Mouse (Mus musculus) kidney, adult 2 months (tissue): ENCODE measurements around the gene Pole3. TPM values are rescaled to one million over a fixed set of nuclear protein-coding genes. Genes with fewer than 3 reads are reported as not detected.

Experiments used
- DNase-seq: peaks from one replicate; pipeline ENCODE4 v3.0.0; 2021
- H3K27ac ChIP-seq: fragments of 200-500 bp; 2 replicates; pipeline ENCODE4 v1.5.1; 2012; ENCODE audit warnings: low read depth, low read length, control low read depth, inconsistent platforms; ENCODE audit not compliant: insufficient read depth
- H3K27me3 ChIP-seq: fragments of 200-500 bp; replicated peaks from 2 replicates; pipeline ENCODE4 v1.6.1; 2012; ENCODE audit warnings: mild to moderate bottlenecking, moderate library complexity, low read length, inconsistent platforms; ENCODE audit not compliant: control insufficient read depth, insufficient read depth
- H3K36me3 ChIP-seq: fragments of 200-500 bp; 2 replicates; pipeline ENCODE4 v1.6.1; 2012; ENCODE audit warnings: mild to moderate bottlenecking, moderate library complexity, low read length, inconsistent platforms; ENCODE audit not compliant: control insufficient read depth, insufficient read depth
- H3K4me1 ChIP-seq: fragments of 200-500 bp; 2 replicates; pipeline ENCODE4 v1.6.1; 2011; ENCODE audit warnings: low read length; ENCODE audit not compliant: control insufficient read depth, insufficient read depth
- H3K4me3 ChIP-seq: fragments of 200-500 bp; 2 replicates; pipeline ENCODE4 v1.5.1; 2011; ENCODE audit warnings: mild to moderate bottlenecking, low read depth, low read length, control low read depth; ENCODE audit not compliant: insufficient read depth
- CTCF ChIP-seq: fragments of 200-500 bp; conservative IDR thresholded peaks from 2 replicates; pipeline ENCODE4 v1.5.1; 2011; ENCODE audit warnings: low read depth, mild to moderate bottlenecking, control low read depth, low read length, moderate library complexity, mixed read lengths; ENCODE audit not compliant: insufficient read depth, insufficient read length
- POLR2A ChIP-seq: fragments of 200-500 bp; IDR thresholded peaks from one replicate; pipeline ENCODE4 v1.6.1; 2011; ENCODE audit warnings: low read depth, low read length, control low read depth
- WGBS: fragments of 180-500 bp; shearing (Covaris S2); methylation state at CpG from one replicate; pipeline ENCODE4 v1.1.7; 2018; 5-methylcytosine and 5-hydroxymethylcytosine counted together
- polyA plus RNA-seq: library from polyadenylated mRNA; depleted of rRNA; stranded (reverse); fragments of >200 nt; gene quantifications from 2 replicates; pipeline ENCODE4 v1.2.3, GENCODE M21; 2012; rRNA removed

The Pole3 gene
- polyA plus RNA-seq, result 15.6 and 19.7 TPM in 2 replicates

DNA sequence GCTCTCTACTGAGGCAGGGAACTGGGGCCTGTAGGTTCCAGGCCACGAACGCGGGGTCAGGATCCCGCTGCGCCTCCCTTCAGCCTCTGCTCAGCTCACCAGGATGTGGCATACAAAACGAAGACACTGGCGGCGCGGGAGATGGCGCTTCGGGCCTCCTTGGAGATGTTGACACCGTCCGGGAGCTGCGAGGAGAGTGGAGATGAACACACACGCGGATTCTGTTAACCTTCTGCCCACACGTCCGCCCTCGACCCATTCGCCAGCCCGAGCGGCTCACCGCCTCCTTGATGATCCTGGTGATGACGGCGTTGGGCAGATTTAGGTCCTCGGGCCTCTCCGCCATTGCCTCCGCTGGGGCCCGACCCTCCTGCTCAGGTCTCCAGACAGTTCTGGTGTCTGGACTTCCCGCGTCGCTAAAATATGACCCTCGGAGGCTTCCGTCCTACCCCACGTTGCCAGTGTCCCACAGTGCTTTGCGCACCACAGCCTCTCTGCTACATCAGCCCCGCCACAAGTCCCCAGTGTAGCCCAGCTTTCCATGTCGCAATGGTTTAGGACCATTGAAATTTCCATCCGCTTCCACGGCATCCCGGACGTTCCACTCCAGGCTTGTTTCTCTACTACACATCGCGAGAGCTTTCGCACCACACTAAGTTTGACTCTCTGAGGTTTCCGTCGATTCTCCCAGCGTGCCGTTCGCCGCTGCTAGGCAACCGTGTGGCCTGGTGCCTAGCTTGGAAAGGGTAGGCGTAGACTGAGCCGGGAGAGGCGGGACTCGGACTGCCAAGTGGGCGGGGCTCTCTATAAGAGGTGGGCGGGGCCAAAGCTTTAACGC, at the start of gene Pole3, which contains the start of gene 4933430I17Rik:
Gene Pole3 (minus strand): TSS at position 418 of the 838 bp plus-strand sequence.
Gene 4933430I17Rik (plus strand): TSS at position 719 of the 838 bp plus-strand sequence.
- TF ChIP-seq CTCF, result no peak
- no peak for TF ChIP-seq POLR2A
- WGBS, result under 1% methylated on average over 59 of the region's 59 CpGs

DNA sequence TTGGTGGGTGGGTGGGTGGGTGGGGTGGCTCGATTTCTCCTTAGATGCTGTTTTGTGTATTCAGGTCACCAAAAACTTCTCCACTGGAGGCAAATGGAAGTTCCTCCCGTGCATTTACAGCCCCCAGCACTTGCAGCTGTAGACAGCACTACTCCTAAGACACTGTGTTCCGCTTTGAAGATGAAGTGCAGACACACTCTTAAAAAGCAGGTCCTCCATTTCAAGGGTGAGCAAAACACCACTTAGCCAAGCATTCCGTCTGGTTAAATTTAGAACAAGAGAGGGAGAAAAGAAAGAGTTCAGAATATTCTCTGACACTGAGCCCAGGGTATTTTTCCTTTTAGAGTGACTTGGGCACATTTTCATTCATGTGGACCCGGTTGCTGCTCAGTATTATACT, 45.2 kb upstream of the Pole3 start:
- no peak for TF ChIP-seq CTCF
- no peak overlapping the region for H3K4me3 ChIP-seq
- H3K27me3 ChIP-seq, result no peaks in the 10 kb centered on the region; the same call in 1 of the 2 replicates
- no peaks in the 10 kb centered on the region for H3K4me1 ChIP-seq
- 68% methylated on average over 5 of the region's 5 CpGs for WGBS
- H3K27ac ChIP-seq, result no peak overlapping the region
- DNase-seq, result no peak
- H3K36me3 ChIP-seq, result no peaks in the 10 kb centered on the region

More for the DNA sequence above, at the start of gene Pole3, which contains the start of gene 4933430I17Rik:
- Histone ChIP-seq H3K27ac (peak within 1 kb of the TSS; percentile 99), H3K4me3 (peak within 1 kb of the TSS; percentile 92), H3K27me3 (no peaks in the 10 kb centered on the region), H3K36me3 (no peaks in the 10 kb centered on the region), H3K4me1 (no peaks in the 10 kb centered on the region)
- DNase-seq, result peak; percentile 98

DNA sequence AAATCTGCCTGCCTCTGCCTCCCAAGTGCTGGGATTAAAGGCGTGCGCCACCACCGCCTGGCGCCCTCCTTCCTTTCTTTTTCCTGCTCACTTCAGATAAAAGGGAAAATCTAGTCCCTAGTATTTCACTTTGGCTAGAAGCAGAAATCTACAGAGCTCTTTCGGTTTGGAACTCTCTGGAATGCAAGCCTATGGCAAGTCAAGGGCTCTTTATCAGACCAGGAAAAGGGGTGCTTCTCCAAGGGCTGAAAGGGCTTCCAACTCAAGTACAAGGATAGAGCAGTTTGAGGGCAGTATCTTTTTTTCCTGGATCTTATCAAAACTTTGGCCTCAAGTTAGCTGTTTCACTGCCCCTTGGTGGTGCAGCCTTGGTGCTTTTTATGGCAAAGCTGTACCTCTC, 44.7 kb upstream of the Pole3 start:
- Histone ChIP-seq H3K27me3 (no peaks in the 10 kb centered on the region; the same call in 1 of the 2 replicates), H3K27ac (no peak overlapping the region), H3K4me3 (no peak overlapping the region), H3K4me1 (no peaks in the 10 kb centered on the region), H3K36me3 (no peaks in the 10 kb centered on the region)
- WGBS, result 99% methylated on average over 5 of the region's 5 CpGs
- no peak for DNase-seq
- TF ChIP-seq POLR2A, result no peak
- TF ChIP-seq CTCF, result no peak

GRCm38 (mm10) chr4:62568359-62568758, 43.5 kb upstream of the Pole3 start:
- H3K27ac ChIP-seq, result no peak overlapping the region
- 77% methylated on average over 1 of the region's 1 CpGs for WGBS
- DNase-seq, result no peak
- H3K27me3 ChIP-seq, result no peaks in the 10 kb centered on the region; the same call in 1 of the 2 replicates
- H3K36me3 ChIP-seq, result no peaks in the 10 kb centered on the region
- no peaks in the 10 kb centered on the region for H3K4me1 ChIP-seq
- no peak for TF ChIP-seq POLR2A
- no peak for TF ChIP-seq CTCF
- H3K4me3 ChIP-seq, result no peak overlapping the region

- no peaks in the 10 kb centered on the region; the same call in 1 of the 2 replicates for H3K27me3 ChIP-seq
- H3K4me1 ChIP-seq, result no peaks in the 10 kb centered on the region
- no peak for DNase-seq
- TF ChIP-seq CTCF, result no peak
- TF ChIP-seq POLR2A, result no peak
- H3K36me3 ChIP-seq, result no peaks in the 10 kb centered on the region
- H3K4me3 ChIP-seq, result no peak overlapping the region
- H3K27ac ChIP-seq, result no peak overlapping the region
- WGBS, result 95% methylated on average over 6 of the region's 6 CpGs
Observed at GRCm38 (mm10) chr4:62567696-62568095, 42.8 kb upstream of the Pole3 start.

- H3K4me1 ChIP-seq, result no peaks in the 10 kb centered on the region
- H3K27ac ChIP-seq, result no peak overlapping the region
- no peak for TF ChIP-seq CTCF
- TF ChIP-seq POLR2A, result no peak
- no peaks in the 10 kb centered on the region; the same call in 1 of the 2 replicates for H3K27me3 ChIP-seq
- DNase-seq, result no peak
- H3K4me3 ChIP-seq, result no peak overlapping the region
- WGBS, result 55% methylated on average over 4 of the region's 4 CpGs
- H3K36me3 ChIP-seq, result no peaks in the 10 kb centered on the region
Observed at GRCm38 (mm10) chr4:62566530-62566929, 41.7 kb upstream of the Pole3 start.

DNA sequence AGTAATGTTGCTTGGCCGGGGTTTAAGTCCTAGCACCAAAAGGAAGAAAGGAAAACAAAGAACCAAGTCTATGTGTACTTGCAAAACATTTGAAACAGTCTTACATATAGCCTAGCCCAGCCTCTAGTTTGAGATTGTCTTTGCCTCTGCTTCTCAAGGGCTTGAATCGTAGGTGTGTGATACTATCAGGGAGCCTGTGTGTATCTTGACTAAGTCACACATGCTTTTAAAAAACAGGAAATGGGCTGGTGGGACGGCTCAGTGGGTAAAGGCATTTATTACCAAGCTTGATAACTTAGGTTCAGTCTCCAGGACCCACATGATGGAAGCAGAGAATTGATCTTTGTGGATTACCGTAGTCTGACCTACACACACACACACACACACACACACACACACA, 37.1 kb upstream of the Pole3 start:
- DNase-seq, result no peak
- no peaks in the 10 kb centered on the region for H3K4me1 ChIP-seq
- H3K27me3 ChIP-seq, result no peaks in the 10 kb centered on the region
- 67% methylated on average over 4 of the region's 4 CpGs for WGBS
- TF ChIP-seq CTCF, result no peak
- no peak for TF ChIP-seq POLR2A
- no peak overlapping the region for H3K4me3 ChIP-seq
- no peaks in the 10 kb centered on the region for H3K36me3 ChIP-seq
- H3K27ac ChIP-seq, result no peak overlapping the region

DNA sequence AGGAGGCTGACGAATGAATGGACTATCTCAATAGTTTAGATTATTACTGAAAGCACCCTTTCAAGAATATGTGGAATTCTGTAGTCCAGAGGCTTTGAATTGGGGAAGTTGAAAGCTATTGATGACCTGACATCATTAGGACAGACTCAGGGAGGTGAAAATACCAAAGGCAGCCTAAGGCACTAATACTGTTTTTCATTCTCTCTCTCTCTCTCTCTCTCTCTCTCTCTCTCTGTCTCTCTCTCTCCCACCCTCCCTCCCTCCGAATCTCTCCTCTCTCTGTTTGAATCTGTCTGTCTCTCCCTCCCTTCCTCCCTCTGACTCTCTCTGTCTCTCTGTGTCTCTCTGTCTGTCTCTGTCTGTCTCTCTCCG, 36.7 kb upstream of the Pole3 start:
- Histone ChIP-seq H3K27me3 (no peaks in the 10 kb centered on the region), H3K4me3 (no peak overlapping the region), H3K27ac (no peak overlapping the region), H3K4me1 (no peaks in the 10 kb centered on the region), H3K36me3 (no peaks in the 10 kb centered on the region)
- no peak for DNase-seq
- 62% methylated on average over 3 of the region's 3 CpGs for WGBS
- TF ChIP-seq POLR2A (no peak), CTCF (no peak)
